Mouse (Mus musculus) spleen, adult 2 months (tissue): Measurements from ENCODE around the gene Twf2.

ENCODE experiments used
- CTCF ChIP-seq: fragments of 200-500 bp; IDR thresholded peaks from 2 replicates; pipeline ENCODE4 v1.5.1; 2011; ENCODE audit warnings: mild to moderate bottlenecking, inconsistent platforms; ENCODE audit not compliant: insufficient read depth, insufficient read length, insufficient replicate concordance; ENCODE audit errors: extremely low read depth
- POLR2A ChIP-seq: fragments of 200-500 bp; IDR thresholded peaks from 2 replicates; pipeline ENCODE4 v1.6.1; 2011; ENCODE audit warnings: low read depth, low read length, inconsistent platforms

- TF ChIP-seq CTCF, result no peak
- no peak for TF ChIP-seq POLR2A
Measured at GRCm38 (mm10) chr9:106167241-106167640, 35.7 kb upstream of the Twf2 start.
